Mouse (Mus musculus) c-Kit-negative CD71-positive TER-119-positive erythroid progenitor cells, embryonic 14.5 days (primary cell): ENCODE measurements around the gene Wfdc9.
A peak's percentile ranks its signal among the peaks of the same experiment; 100 is the strongest.

Experiments
- DNase-seq: peaks from one replicate; pipeline ENCODE4 v3.0.0-alpha.2; 2013; ENCODE audit warnings: low read depth, low spot score

The Wfdc9 gene

DNA sequence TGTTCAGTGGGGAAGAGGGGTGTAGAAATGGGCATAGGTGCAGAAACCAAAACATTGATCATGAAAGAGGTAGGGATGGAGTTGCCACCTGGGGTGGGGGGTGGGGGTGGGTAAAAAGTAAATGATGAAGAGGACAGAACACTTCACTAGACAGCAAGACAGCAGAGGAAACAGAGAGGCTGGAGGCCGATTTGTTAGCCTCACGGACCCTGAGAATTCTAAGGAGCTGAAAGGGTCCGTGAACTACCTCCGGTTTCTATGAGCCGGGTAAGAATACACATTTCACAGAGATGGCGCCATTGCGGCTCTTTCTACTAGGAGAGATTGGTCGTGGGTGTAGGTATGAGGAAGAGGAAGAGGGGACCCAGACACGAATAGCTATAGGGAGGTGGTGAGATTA is at the start of gene Wfdc9:
TSS of gene Wfdc9 (minus strand) at position 101 of the 400 bp plus-strand sequence.
- DNase-seq: no peak

DNA sequence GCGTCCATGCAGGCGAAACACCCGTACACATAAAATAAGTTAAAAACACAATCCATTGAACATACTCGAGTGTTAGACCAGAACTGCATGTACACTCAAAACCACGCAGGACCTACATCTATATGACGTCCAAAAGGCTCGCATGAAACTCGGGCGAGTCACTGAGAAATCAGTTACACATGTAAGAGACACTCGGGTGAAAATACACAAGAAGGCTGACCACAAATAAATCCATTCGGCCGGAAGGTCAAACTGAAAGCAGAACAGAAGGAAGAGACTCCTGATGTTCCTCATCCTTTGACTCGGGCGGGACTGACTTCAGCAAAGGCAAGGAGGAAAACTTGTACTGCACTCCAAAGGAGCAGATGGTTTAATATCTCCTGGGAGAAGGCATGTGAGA is 49.6 kb upstream of the Wfdc9 start:
- DNase-seq: no peak

GRCm38 (mm10) chr2:164705328-164705727 is 48.9 kb upstream of the Wfdc9 start:
- no peak for DNase-seq

GRCm38 (mm10) chr2:164704235-164704634 is 47.9 kb upstream of the Wfdc9 start:
- no peak for DNase-seq

- DNase-seq: no peak
Measured at GRCm38 (mm10) chr2:164701761-164702160, 45.4 kb upstream of the Wfdc9 start.

- DNase-seq: no peak
Measured at GRCm38 (mm10) chr2:164700959-164701358, 44.6 kb upstream of the Wfdc9 start.

DNA sequence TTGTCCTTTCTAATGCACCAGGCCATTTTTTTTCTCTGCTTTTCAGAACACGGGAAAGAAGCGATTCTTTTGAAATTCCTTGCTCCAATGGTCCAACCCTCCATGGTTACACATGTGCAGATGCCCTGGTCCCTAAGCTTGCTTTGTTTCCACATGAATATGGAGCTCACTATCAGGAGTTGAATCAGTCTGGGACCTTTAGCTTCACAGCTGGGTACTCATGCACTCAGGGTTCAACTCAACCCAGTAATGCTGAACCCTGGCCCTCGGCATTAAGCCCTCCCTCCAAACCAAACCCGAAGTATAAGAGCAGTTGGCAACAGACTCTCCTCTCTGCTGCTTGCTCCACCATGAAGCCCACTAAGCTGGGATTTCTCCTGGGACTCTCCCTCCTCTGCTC is 41.8 kb upstream of the Wfdc9 start, which contains the start of gene Spint4:
TSS of gene Spint4 (plus strand) at position 301 of the 400 bp plus-strand sequence.
- no peak for DNase-seq

DNA sequence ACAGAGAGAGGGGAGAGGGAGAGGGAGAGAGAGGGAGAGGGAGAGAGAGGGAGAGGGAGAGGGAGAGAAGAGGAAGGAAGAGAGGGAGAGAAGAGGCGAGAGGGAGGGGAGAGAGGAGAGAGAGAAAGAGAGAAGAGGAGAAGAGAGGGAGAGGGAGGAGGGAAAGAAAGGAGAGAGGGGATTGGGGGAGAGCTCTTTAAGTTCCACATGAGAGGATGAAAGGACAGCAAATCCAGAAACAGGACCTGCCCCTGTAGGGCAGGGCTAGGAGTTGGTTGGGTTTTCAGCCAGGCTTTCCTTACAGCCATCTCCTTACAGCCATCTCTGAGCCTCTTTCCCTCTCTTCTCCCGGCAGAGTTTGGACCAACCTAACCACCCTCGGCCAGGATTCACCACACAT is 28.4 kb upstream of the Wfdc9 start, which contains the start of gene Wfdc13:
TSS of gene Wfdc13 (plus strand) at position 301 of the 400 bp plus-strand sequence.
- DNase-seq: no peak

- DNase-seq: no peak
Measured at GRCm38 (mm10) chr2:164679906-164680305, 23.5 kb upstream of the Wfdc9 start.

GRCm38 (mm10) chr2:164678848-164679625 is 22.7 kb upstream of the Wfdc9 start:
- DNase-seq: peak; percentile 33

DNA sequence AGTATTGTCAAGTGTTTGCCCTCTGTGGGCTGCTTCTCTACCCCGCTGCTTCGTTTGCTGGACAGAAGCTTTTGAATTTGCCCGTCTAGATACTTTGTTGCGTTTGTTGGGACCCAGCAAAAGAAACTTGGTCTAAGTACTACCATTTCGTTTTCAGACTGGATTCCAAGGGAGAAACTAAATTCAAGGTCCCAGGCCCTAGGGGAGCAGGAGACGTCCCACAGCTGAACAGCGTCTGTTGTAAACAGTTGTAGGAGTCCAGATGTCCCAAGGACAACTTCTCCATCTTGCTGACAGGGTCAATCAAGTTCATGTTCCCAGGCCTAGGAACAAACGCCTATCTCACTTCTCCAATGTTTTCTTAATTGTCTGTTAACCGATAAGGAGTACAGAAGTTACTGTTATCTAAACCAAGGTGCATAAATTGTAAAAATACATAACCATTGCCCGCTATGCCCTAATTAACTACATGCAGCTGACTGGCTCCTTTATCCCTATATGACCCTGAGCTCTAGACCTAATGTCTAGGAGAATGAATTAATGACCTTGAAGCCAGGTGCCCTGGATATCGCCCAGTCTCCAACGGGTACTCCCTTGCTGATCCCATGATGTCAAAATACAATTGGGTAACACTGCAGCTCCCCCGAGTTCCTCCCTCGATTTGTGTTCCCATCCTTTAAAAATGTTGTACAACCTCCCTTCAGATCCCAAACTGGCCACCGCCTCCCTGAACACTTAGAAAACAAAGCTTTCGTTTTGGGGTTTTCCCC is 20.7 kb upstream of the Wfdc9 start:
- no peak for DNase-seq

DNA sequence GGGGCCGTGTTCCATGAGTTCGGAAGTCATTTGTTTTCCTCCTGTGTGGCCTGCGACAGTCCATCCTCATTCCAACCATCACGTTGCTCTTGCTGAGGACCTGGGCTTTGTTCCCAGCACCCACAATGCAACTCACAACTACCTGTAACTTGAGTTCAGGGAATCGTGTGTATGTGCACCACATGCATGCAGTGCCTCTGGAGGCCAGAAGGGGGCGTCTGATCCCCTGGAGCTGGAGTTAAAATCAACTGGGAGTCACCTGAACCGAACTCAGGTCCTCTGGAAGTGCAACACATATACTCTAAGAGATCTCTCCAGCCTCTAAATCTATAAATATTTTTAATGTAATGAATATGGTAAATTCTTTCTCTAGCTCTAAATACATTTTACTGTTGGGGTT is 19.7 kb upstream of the Wfdc9 start:
- no peak for DNase-seq

- no peak for DNase-seq
Measured at GRCm38 (mm10) chr2:164673987-164674386, 17.6 kb upstream of the Wfdc9 start, which contains the start of gene Wfdc11. TSS of gene Wfdc11 (minus strand) at chr2:164674087.

DNA sequence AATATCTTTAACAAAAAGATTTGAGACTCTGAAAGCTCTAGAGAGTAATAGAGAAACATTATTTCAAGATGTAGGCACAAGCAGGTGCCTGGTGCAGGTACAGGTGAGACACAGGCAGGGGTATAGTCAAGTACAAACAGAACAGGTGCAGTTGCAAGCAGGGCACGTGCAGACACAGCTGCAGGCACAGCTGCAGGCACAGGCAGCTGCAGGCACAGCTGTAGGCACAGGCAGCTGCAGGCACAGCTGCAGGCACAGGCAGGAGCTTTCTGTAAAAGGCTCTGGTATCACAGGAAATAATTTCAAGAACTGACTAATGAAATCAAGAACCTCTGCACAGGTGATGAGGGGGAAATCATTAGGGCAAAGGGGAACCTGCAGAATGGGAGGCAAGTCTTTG is 14.6 kb upstream of the Wfdc9 start:
- no peak for DNase-seq

- no peak for DNase-seq
Measured at GRCm38 (mm10) chr2:164670261-164670660, 13.9 kb upstream of the Wfdc9 start.

- no peak for DNase-seq
Measured at GRCm38 (mm10) chr2:164664851-164665250, 8.5 kb upstream of the Wfdc9 start.

DNA sequence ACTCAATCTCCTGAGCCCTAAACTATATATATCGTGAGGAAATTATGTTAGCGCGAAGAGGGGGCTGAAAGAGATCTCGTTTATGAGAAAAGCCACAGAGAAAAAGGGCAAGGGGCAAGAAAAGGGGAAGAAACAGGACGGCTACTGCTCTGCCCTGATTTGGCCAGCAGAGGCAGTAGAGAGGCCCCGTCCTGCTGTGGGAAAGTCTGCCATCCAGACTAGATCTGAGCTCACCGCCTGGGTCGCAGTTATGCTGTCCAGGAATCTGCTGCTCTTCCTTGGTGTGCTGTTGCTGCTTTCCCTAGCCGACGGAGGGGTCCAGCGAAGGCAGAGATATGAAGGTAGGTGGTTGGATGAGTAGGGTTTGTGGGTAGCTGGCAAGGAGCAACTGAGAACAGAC is 525 bp downstream of the Wfdc9 start, which contains the start of gene Wfdc10:
TSS of gene Wfdc10 (plus strand) at position 189 of the 400 bp plus-strand sequence.
- no peak for DNase-seq

DNA sequence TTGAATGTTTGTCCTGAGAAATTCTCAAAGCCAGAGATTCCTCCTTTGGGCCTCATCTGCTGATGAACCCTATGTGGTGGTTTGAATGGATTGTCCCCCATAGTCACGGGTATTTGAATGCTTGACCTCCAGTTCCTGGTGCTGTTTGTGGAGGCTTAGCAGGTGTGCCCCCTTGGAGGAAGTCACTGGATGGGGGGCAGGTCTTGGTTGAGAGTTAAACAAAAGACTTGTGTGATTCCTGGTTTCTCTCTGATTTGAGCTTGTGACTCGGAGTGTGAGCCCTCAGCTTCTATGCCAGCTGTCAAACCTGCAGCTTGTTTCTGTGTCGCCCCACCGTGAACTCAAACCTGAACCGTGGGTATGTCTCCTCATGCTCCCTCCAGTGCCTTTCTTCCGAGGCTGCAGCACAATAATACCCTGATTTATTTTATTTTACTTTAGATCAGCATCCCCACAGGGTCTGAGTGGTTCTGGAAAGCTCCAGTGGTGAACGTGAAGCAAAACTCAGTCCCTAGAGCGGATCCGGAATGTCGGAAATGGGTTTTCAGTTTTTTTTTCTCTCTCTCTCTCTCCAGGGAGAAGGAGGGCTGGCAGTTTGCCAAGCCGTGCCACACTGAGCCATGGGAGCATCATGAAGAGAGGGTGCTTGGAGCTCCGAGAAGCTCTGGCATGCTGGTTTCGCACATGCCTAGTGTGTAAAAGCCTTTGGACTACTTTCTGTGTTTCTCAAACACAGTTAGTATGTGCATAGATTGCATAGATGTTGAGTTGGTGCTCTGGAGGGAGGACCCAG is 14.3 kb downstream of the Wfdc9 start:
- no peak for DNase-seq

- DNase-seq: no peak
Measured at GRCm38 (mm10) chr2:164641129-164641528, 15.3 kb downstream of the Wfdc9 start.

DNA sequence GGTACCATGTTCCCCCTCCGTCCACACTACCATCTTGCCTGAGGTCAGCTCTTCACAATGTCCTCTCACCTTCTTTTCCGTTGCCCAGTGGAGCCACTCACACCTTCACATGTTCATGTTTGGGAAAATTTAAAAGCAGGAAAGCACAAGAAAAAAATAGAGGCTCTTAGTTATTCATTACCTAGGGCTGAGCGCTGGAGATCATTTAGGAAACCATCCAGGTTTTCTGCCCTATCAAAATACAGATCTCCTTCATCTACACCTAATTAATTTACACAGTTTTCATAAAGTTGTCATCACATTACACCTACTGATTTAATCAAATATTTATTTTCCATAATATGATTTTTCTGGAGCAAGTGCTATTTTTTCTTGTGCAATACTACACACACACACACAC is 17.7 kb downstream of the Wfdc9 start, which contains the start of gene Wfdc16:
TSS of gene Wfdc16 (minus strand) at position 101 of the 400 bp plus-strand sequence.
- no peak for DNase-seq

GRCm38 (mm10) chr2:164635266-164635665 is 21.1 kb downstream of the Wfdc9 start:
- no peak for DNase-seq

GRCm38 (mm10) chr2:164621775-164622174 is 34.6 kb downstream of the Wfdc9 start:
- no peak for DNase-seq
